In the genomic region with DNA sequence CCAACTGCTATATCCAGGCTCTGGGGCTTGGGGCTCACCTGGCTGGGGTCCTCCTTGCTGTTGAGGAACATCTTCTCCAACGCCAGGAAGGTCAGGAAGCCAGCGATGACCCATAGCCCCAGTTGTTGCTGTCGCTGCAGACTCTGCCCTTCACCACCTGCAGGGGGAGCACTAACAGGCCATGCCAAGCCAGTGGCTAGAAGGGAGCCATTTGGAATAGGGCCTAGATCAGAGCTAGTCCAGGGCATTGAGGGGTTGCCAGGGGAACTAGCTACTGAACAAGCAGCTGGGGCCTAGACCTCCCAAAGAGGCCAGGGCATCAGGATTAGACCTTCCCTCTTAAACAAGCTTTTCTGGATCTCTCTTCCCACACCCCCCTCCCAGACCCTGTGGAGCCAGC, we compare ENCODE assay signal across 9 mouse cellular contexts. TPM values are rescaled to one million over a fixed set of nuclear protein-coding genes. Genes with fewer than 3 reads are reported as not detected.
DNase-seq lines count a peak whose midpoint lies in the region; ATAC-seq lines count a peak whose summit lies in the region.
"Had no signal": no experiment of that assay in that cellular context is flagged by ENCODE, and none has a peak within 500 bp of the region (broad histone marks: within the 10 kb centered on the region; RNA-seq: fewer than 3 reads in every experiment).

No protein-coding gene starts in this region.

- peaks cover 2% of the 10 kb centered on the region; the same call in 1 of the 2 replicates for H3K4me1 ChIP-seq in hindbrain, embryonic 11.5 days (replicated peaks; ENCODE audit: control insufficient read depth, insufficient read depth, low read length)
- H3K4me1 ChIP-seq in hindbrain, embryonic 16.5 days (ENCODE audit: control insufficient read depth, insufficient read depth, low read depth, low read length): peaks cover 15% of the 10 kb centered on the region
- H3K4me1 ChIP-seq in embryonic facial prominence, embryonic 10.5 days: peaks cover 21% of the 10 kb centered on the region
- peaks cover 18% of the 10 kb centered on the region for H3K4me1 ChIP-seq in limb, embryonic 10.5 days

- no peak overlapping the region for H3K4me2 ChIP-seq in hindbrain, embryonic 11.5 days (replicated peaks; ENCODE audit: low read depth, low read length)
- H3K4me2 ChIP-seq in hindbrain, embryonic 16.5 days (ENCODE audit: low read length): no peak overlapping the region

- H3K9me3 ChIP-seq in hindbrain, embryonic 11.5 days (ENCODE audit: control insufficient read depth, low read length): no peaks in the 10 kb centered on the region
- H3K9me3 ChIP-seq in hindbrain, embryonic 16.5 days (ENCODE audit: control insufficient read depth, low read length): no peaks in the 10 kb centered on the region
- H3K9me3 ChIP-seq in embryonic facial prominence, embryonic 10.5 days: no peaks in the 10 kb centered on the region
- no peaks in the 10 kb centered on the region for H3K9me3 ChIP-seq in limb, embryonic 10.5 days (replicated peaks)

- H3K36me3 ChIP-seq in hindbrain, embryonic 11.5 days (ENCODE audit: control insufficient read depth, insufficient read depth, low read length): peaks cover 11% of the 10 kb centered on the region; the same call in 1 of the 2 replicates
- peaks cover 27% of the 10 kb centered on the region for H3K36me3 ChIP-seq in hindbrain, embryonic 16.5 days (ENCODE audit: control insufficient read depth, insufficient read depth, low read length)
- peaks cover 70% of the 10 kb centered on the region for H3K36me3 ChIP-seq in embryonic facial prominence, embryonic 10.5 days (replicated peaks)
- peaks cover 68% of the 10 kb centered on the region for H3K36me3 ChIP-seq in limb, embryonic 10.5 days

- DNase-seq in hindbrain, embryonic 11.5 days (ENCODE audit: low spot score): peak; percentile 69
- DNase-seq in 416B (ENCODE audit: low read depth) (peak; percentile 66), NIH3T3 (ENCODE audit: low read depth) (peak; percentile 63)
- DNase-seq in embryonic facial prominence, embryonic 10.5 days (ENCODE audit: low spot score): peak; percentile 43
- peak; percentile 55 for DNase-seq in limb, embryonic 10.5 days (ENCODE audit: low spot score)
- peak; percentile 72 for DNase-seq in testis, postnatal 10 days (ENCODE audit: low spot score)

- WGBS in hindbrain, embryonic 11.5 days: 48% methylated on average over 3 of the region's 3 CpGs
- 44% methylated on average over 3 of the region's 3 CpGs for WGBS in hindbrain, embryonic 16.5 days
- 50% methylated on average over 3 of the region's 3 CpGs for WGBS in embryonic facial prominence, embryonic 10.5 days
- 44% methylated on average over 3 of the region's 3 CpGs for WGBS in limb, embryonic 10.5 days

- no peak overlapping the region for H3K27ac ChIP-seq in hindbrain, embryonic 11.5 days (ENCODE audit: low read depth, low read length)
- H3K27ac ChIP-seq in hindbrain, embryonic 16.5 days (ENCODE audit: low read depth, low read length): no peak overlapping the region
- no peak overlapping the region for H3K27ac ChIP-seq in embryonic facial prominence, embryonic 10.5 days (replicated peaks)
- H3K27ac ChIP-seq in limb, embryonic 10.5 days: no peak overlapping the region

- H3K9ac ChIP-seq in hindbrain, embryonic 11.5 days (ENCODE audit: low read depth, low read length): no peak overlapping the region
- H3K9ac ChIP-seq in hindbrain, embryonic 16.5 days (ENCODE audit: low read depth, low read length): no peak overlapping the region

- no peaks in the 10 kb centered on the region for H3K27me3 ChIP-seq in hindbrain, embryonic 11.5 days (ENCODE audit: control insufficient read depth, insufficient read depth, low read length)
- no peaks in the 10 kb centered on the region for H3K27me3 ChIP-seq in hindbrain, embryonic 16.5 days (replicated peaks; ENCODE audit: control insufficient read depth, insufficient read depth, low read length)
- H3K27me3 ChIP-seq in embryonic facial prominence, embryonic 10.5 days (replicated peaks; ENCODE audit: low read depth, poor library complexity, severe bottlenecking): no peaks in the 10 kb centered on the region
- no peaks in the 10 kb centered on the region for H3K27me3 ChIP-seq in limb, embryonic 10.5 days (ENCODE audit: low read depth, poor library complexity, severe bottlenecking)

- H3K4me3 ChIP-seq in hindbrain, embryonic 11.5 days (ENCODE audit: low read depth, low read length): no peak overlapping the region
- H3K4me3 ChIP-seq in hindbrain, embryonic 16.5 days (ENCODE audit: low read length): no peak overlapping the region
- no peak overlapping the region for H3K4me3 ChIP-seq in embryonic facial prominence, embryonic 10.5 days
- no peak overlapping the region for H3K4me3 ChIP-seq in limb, embryonic 10.5 days

- ATAC-seq in hindbrain, embryonic 11.5 days (ENCODE audit: low FRiP score): no peak
- ATAC-seq in hindbrain, embryonic 16.5 days: no peak
- no peak for ATAC-seq in erythroblast, adult 5-6 weeks (replicated peaks; ENCODE audit: low FRiP score, poor library complexity, severe bottlenecking)

RNA-seq across cellular contexts. Expression of gene Slc39a13, which starts 4.7 kb away (rescaled TPM):
- 16.4 and 17.9 TPM in 2 replicates for polyA plus RNA-seq in hindbrain, embryonic 11.5 days (2014; fragmentation: Nextera tagmentation; extraction: Ambion mirVana)
- 30.1 and 35.8 TPM in 2 replicates for polyA plus RNA-seq in hindbrain, embryonic 16.5 days (2015; fragmentation: Nextera tagmentation; extraction: Ambion mirVana)
- 20.3 and 24.2 TPM in 2 replicates for polyA plus RNA-seq in embryonic facial prominence, embryonic 10.5 days (2016; fragmentation: Nextera tagmentation; extraction: Ambion mirVana)
- 18.1 and 31.6 TPM in 2 replicates for polyA plus RNA-seq in limb, embryonic 10.5 days (2016; fragmentation: Nextera tagmentation; extraction: Ambion mirVana)
- 6.9 TPM in 1 of 2 replicates, not detected in the other for total RNA-seq in erythroblast, adult 5-6 weeks (2015; ENCODE audit: low replicate concordance)
- total RNA-seq in erythroblast, adult 5-6 weeks (2017; ENCODE audit: low replicate concordance): 0.98 and 4.2 TPM in 2 replicates

RNA-seq across cellular contexts. Expression of gene Psmc3, which starts 11.7 kb away (rescaled TPM):
- polyA plus RNA-seq in hindbrain, embryonic 11.5 days (2014; fragmentation: Nextera tagmentation; extraction: Ambion mirVana): 376 and 394 TPM in 2 replicates
- polyA plus RNA-seq in hindbrain, embryonic 16.5 days (2015; fragmentation: Nextera tagmentation; extraction: Ambion mirVana): 229 and 270 TPM in 2 replicates
- polyA plus RNA-seq in embryonic facial prominence, embryonic 10.5 days (2016; fragmentation: Nextera tagmentation; extraction: Ambion mirVana): 371 and 378 TPM in 2 replicates
- polyA plus RNA-seq in limb, embryonic 10.5 days (2016; fragmentation: Nextera tagmentation; extraction: Ambion mirVana): 359 and 373 TPM in 2 replicates
- 24.8 and 40.8 TPM in 2 replicates for total RNA-seq in erythroblast, adult 5-6 weeks (2015; ENCODE audit: low replicate concordance)
- total RNA-seq in erythroblast, adult 5-6 weeks (2017; ENCODE audit: low replicate concordance): 76.4 and 132 TPM in 2 replicates

RNA-seq across cellular contexts. Expression of gene Spi1, which starts 16.6 kb away (rescaled TPM):
- polyA plus RNA-seq in hindbrain, embryonic 11.5 days (2014; fragmentation: Nextera tagmentation; extraction: Ambion mirVana): 2.6 and 3.0 TPM in 2 replicates
- 3.4 and 4.2 TPM in 2 replicates for polyA plus RNA-seq in hindbrain, embryonic 16.5 days (2015; fragmentation: Nextera tagmentation; extraction: Ambion mirVana)
- polyA plus RNA-seq in embryonic facial prominence, embryonic 10.5 days (2016; fragmentation: Nextera tagmentation; extraction: Ambion mirVana): 2.3 and 2.8 TPM in 2 replicates
- 2.0 and 2.6 TPM in 2 replicates for polyA plus RNA-seq in limb, embryonic 10.5 days (2016; fragmentation: Nextera tagmentation; extraction: Ambion mirVana)
- 60.5 and 134 TPM in 2 replicates for total RNA-seq in erythroblast, adult 5-6 weeks (2015; ENCODE audit: low replicate concordance)
- 21.6 and 48.5 TPM in 2 replicates for total RNA-seq in erythroblast, adult 5-6 weeks (2017; ENCODE audit: low replicate concordance)

RNA-seq across cellular contexts. Expression of gene Rapsn, which starts 30.1 kb away (rescaled TPM):
- 0.60 and 1.4 TPM in 2 replicates for polyA plus RNA-seq in hindbrain, embryonic 11.5 days (2014; fragmentation: Nextera tagmentation; extraction: Ambion mirVana)
- 1.1 and 2.1 TPM in 2 replicates for polyA plus RNA-seq in hindbrain, embryonic 16.5 days (2015; fragmentation: Nextera tagmentation; extraction: Ambion mirVana)
- polyA plus RNA-seq in embryonic facial prominence, embryonic 10.5 days (2016; fragmentation: Nextera tagmentation; extraction: Ambion mirVana): 1.2 and 1.9 TPM in 2 replicates
- 0.30 and 1.4 TPM in 2 replicates for polyA plus RNA-seq in limb, embryonic 10.5 days (2016; fragmentation: Nextera tagmentation; extraction: Ambion mirVana)
- total RNA-seq in erythroblast, adult 5-6 weeks (2015; ENCODE audit: low replicate concordance): not detected in 2 replicates
- not detected in 2 replicates for total RNA-seq in erythroblast, adult 5-6 weeks (2017; ENCODE audit: low replicate concordance)

RNA-seq across cellular contexts. Expression of gene Mybpc3, which starts 52.4 kb away (rescaled TPM):
- polyA plus RNA-seq in hindbrain, embryonic 11.5 days (2014; fragmentation: Nextera tagmentation; extraction: Ambion mirVana): not detected in 2 replicates
- polyA plus RNA-seq in hindbrain, embryonic 16.5 days (2015; fragmentation: Nextera tagmentation; extraction: Ambion mirVana): 0.04 and 0.05 TPM in 2 replicates
- 0.07 and 0.82 TPM in 2 replicates for polyA plus RNA-seq in embryonic facial prominence, embryonic 10.5 days (2016; fragmentation: Nextera tagmentation; extraction: Ambion mirVana)
- polyA plus RNA-seq in limb, embryonic 10.5 days (2016; fragmentation: Nextera tagmentation; extraction: Ambion mirVana): 0.44 and 0.49 TPM in 2 replicates
- 0.21 TPM in 1 of 2 replicates, not detected in the other for total RNA-seq in erythroblast, adult 5-6 weeks (2015; ENCODE audit: low replicate concordance)
- total RNA-seq in erythroblast, adult 5-6 weeks (2017; ENCODE audit: low replicate concordance): 0.56 TPM in 1 of 2 replicates, not detected in the other
- polyA plus RNA-seq: intestine, embryonic 14.5 days had no signal
